Mouse (Mus musculus) gastrocnemius, postnatal 10 days (tissue): ENCODE measurements around the gene Anks1b. TPM values are rescaled to one million over a fixed set of nuclear protein-coding genes. Genes with fewer than 3 reads are reported as not detected.

Experiments used
- DNase-seq: peaks from one replicate; pipeline ENCODE4 v3.0.0; 2021; ENCODE audit warnings: mixed read lengths
- total RNA-seq, 2 experiments: library from RNA; stranded (reverse); gene quantifications; 2 replicates each; pipeline ENCODE4 v1.2.3; 2021

Anks1b gene
- total RNA-seq, 2 experiments from 2014 or later, result 0.82 to 1.6 TPM

DNA sequence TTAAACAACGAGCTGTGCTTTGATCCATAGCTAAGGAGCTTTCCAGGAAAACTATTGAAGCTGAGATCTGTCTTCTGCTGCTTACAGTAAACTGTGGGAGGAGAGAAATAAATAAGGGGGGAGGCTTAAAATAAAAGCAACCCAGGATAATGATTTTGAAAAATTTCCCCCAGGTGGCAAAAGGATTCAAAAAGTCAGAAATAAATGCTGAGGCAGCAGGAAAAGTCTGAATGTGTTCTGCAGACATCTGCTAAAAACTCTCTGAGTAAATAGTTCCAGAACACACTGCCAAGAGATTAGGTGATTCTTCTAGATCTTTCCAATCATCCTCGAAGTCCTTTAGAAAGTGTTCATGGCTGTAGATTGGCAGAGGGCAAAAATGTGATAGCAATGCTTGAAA lies 865.2 kb downstream of the Anks1b start:
- DNase-seq, result no peak

DNA sequence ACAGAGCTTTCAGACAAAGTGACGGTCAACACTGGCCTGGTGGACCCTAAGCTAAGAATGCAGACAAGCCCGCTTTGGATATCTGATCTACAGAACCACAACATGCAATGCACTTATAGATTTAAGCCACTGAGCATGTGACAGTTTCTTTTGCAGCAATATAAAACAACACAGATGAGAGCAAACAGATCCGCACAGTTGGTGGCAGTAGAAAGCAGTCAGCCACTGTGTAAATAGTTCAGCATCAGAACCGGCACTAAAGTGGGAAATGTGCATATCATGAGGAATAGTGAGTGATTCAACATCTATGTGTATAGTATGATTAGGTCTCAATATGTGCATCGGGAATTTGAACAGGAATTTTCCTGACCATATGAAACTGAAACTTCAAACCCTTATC lies 867.6 kb downstream of the Anks1b start:
- no peak for DNase-seq

DNA sequence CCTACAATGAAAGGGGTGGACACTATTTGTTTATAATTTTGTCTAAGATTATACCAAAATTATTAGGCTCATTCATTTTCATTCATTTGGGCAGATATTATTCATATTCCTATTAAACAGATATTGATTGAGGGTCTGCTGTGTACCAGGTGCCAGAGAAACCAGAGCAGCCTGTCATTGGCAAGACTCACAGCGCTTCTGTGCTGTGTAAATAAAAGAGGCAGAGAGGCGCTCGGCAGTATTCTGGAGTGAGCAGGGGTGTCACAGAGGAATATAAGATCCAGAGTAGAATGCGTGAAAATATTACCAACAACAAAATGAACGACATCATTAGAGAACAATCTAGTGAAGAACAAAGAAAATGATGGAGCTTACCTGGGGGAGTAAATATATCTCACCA lies 878.6 kb downstream of the Anks1b start:
- no peak for DNase-seq

DNA sequence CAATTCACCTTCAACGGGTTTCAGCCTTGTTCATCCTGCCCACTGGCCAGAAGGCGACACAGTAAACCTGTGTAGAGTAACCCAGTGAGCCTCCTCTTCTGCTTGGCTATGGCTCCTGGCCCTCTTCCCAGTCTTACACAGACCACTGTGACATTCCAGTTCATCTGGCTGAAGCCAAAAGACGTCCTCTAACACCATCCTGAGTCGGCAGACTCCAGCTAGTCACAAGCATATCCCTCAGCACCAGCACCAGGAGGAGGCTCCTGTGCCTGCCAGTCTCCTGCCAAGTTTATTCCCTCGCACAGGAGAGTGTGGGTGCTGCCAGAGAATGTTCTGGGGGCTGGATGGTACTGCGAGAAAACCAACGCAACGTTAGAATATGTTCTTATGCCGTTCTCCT lies 879.8 kb downstream of the Anks1b start:
- DNase-seq, result no peak

DNA sequence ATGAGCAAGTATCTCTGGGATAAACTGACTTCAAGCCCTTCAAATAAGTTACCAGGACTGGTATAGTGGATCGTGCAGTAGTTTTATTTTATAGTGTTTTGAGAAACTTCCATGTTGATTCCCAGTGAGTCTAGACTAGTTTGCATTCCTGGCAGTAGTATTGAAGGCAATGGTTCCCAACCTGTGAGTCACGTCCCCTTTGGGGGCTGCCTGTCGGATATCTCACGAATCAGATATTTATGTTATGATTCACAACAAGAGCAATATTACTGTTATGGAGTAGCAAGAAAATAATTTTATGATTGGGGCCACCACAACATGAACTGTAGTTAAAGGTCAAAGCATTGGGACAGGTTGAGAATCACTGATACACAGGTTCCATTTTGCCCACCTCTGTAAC lies 884.5 kb downstream of the Anks1b start:
- DNase-seq, result no peak

DNA sequence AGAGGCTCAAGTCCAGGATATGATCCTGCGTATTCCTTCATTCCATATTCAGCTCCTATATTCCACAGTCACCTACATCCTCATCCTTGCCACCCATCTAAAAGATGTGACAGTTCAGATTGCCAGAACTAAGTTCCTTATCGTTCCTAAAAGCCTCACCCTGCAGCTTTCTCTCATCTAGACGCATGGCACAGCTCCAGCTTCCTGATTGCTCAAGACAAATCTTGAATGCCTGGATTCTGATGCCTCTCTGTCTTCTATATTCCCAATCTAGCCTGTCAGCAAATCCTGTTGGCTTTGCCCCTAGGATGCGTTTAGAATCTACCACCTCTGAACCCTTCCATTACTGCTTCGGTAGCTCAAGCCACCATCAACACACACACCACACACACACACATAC lies 886.6 kb downstream of the Anks1b start:
- DNase-seq, result no peak

DNA sequence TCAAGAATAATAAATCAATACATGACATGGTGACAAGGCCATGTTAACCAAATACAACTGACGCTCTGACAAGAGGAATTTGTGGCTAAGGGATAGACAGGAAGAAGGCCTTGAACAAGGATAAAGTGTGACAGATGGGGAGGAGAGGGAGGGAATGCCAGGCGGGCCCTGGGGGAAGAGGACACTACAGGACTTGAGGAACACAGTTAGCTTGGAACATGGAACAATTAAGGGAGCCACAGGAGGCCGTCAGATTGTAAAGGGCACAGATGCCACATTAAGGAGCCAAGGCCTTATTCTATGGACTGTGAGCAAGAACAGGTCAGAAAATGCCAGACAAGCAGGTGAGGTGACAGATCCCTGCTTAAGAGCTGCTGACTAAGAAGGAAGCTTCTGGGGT lies 893.0 kb downstream of the Anks1b start:
- DNase-seq, result no peak

DNA sequence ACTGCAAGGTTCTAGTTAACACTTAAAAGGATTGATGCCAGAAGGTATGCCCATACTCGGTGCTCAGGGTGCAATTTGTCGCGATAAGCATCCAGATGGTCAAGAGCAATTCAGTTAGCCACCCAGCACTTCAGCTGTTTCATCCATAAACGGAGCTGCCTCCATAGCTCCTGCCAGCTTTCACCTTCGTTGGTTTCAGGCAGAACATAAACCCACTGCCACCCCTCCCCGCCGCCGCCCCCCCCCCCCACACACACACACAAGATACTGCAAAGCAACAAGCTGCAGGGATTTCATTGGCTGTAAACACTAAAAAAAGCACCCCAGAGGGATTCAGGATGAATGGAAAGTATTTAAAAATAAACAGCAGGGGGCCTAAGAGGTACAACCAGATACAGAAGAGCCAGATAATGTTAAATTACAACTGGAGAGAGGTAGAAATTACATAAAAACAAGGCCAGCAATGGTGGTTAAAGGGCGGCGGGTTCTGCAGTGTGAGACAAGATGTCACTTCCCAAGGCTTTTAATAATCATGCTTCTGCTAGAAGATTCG lies 897.2 kb downstream of the Anks1b start:
- no peak for DNase-seq

DNA sequence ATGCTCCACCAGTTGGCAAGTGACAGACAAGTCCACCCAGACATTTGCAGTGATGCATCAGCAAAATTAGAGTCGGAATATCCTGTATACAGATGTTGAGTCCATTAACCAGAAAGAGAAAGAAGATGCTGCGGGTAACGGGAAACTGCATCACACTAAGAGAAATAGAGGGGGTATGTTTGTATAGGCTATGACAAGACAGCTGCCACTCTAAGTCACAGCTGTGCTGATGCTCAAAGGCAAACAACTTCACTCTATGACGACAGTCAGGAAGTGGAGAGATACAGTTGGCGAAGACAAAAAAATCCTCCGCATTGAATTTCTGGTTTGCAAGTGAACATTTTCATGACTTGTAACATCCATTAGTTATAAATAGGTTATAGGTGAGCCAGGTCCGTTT lies 897.7 kb downstream of the Anks1b start:
- DNase-seq, result no peak

DNA sequence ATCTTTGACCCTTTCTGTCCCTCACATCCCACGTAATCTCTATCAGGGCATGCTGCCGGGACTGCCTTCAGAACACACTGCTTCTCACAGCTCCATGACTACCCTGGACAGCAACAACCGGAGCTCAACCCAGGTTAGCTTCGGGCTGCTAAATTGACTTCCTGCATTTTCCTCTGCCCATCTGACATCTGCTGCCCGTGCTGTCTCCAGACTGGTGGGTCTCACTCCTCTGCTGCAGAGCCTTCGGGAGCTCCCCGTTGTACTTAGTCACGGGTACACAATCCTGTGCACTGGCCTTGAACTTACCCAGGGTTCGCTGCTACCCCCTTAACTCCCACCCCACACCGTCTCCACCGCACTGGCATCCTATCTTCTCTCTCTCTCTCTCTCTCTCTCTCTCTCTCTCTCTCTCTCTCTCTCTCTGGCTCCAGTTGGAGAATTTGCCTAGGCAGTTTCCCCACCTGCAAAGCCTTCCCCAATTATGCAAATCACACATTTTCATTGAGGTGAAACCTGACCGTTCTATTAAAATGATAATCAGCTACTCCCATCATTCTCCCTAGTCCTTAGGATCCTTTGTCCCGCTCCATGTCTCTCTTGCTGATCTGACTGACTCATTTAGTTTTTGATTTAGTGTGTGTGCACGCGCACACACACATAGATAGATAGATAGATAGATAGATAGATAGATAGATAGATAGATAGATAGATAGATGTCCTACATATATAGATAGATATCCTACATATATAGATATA lies 898.3 kb downstream of the Anks1b start:
- no peak for DNase-seq

DNA sequence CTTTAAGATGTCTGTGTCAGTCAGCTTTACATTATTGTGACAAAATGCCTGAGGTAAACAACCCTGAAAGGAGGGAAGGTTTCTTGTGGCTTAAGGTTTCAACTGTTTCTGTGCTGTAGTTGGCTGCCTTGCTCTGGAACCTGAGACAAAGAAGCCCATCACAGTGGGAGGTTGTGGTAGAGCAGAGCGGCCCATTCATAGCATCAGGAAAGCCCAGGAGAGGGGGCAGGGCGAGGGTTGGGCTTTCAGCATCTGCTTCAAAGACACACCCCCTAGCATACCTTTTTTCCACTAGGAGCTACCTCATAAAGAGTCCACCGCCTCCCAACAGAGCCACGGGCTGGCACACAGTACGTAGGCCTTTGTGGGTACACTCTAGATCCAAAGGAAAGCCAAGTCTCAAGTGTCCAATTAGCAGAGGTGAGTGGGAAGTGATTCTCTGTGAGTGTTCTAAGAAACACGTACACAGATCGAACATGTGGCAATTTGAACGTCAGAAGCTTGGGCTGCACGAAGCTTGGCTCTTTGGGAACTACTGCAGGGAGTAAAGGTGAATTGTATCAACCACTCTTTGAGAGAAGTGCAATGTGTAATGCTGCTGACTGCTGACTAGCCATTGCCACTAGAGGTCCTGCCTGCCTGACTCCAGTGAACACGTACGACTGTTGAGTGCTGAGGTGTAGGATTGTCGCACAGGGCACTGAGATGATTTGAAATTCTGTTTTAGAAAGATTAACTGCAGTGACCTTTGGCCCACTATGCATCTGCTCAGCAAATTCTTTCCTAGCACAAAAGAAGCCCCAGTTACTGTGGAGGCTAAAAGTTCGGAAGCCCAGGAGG lies 906.5 kb downstream of the Anks1b start:
- DNase-seq, result no peak

DNA sequence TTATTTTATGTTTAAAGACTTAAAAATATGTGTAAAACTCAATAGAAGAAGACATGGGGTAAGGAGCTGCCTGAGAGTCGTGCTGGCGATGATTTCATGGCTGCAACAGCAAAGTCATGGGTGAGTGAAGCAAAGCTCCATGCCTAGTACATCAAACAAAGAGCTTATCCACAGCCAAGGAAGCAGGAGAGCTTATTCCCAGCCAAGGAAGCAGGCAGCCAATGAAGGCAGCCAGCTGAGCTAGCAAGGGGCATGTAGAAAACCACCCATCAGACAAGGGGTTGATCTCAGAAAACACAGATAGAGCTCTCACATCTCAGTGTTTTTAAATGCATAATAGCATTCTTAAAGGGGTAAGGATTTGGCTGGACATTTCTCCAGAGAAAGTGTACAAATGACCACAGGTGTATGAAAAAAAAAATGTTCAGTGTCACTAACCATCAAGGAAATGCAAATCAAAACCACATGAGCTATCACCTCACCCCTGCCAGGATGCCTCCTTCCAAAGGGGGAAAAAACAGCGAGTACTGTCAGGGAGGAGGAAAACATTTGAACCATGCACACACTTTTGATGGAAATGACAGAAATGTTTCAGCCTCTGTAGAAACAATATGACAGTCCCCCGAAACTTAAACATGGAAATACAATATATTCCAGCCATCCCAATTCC lies 911.8 kb downstream of the Anks1b start:
- DNase-seq, result no peak

DNA sequence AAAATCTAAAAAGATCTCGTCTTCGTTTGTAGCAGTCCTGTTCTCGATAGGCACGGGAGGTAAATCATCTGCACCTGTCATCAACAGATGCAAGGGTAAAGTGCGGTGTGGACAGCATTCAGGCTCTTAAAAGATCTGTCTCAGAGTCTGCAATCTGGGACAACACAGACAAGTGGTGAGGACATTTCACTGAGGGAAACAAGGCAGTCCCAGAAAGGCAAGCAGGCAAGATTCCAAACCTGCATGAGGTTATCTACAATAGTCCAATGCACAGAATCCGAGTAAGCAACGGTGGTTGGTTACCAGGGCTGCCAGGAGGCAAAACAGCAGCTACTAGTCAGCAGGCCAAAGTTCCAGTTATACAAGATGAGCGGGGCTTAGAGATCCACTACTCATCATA lies 912.4 kb downstream of the Anks1b start:
- no peak for DNase-seq

DNA sequence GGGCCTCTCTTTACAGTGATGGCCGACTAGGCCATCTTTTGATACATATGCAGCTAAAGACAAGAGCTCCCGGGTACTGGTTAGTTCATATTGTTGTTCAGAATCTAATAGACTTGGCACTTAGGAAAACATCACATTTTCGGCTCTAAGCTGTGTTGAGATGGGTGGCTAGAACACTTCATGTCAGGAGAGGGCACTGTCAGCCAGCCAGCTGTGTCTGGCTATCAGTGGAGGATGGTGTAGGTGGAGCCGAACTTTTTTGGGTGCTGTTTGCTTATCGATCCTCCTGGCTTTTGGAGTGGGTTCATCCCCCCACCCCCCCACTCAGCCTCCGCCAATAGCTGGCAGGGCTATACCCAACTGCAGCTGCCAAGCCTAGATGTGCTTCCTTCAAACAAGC lies 929.8 kb downstream of the Anks1b start:
- DNase-seq, result no peak

DNA sequence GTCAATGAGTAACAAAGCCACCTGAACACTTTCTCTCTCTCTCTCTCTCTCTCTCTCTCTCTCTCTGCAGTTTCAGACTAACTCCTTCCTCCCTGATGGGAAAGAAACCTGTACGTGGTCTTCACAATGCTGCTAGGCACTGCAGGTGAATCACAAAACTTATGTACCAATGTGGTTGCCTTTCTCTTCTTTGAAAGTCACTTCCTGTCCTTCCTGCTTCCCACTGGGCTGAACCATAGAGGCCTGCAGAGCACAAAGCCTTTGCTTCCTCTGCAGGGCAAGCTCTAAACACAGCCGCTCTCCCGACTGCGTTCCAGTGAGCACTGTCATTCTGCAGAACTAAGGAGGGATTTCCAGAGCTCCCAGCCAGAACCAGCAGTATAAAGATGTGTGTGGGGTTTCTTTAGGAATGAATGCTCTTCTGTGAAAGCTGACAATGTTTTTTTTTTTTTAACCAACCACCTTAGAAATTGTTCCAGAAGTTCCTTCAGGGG lies 931.3 kb downstream of the Anks1b start:
- no peak for DNase-seq

DNA sequence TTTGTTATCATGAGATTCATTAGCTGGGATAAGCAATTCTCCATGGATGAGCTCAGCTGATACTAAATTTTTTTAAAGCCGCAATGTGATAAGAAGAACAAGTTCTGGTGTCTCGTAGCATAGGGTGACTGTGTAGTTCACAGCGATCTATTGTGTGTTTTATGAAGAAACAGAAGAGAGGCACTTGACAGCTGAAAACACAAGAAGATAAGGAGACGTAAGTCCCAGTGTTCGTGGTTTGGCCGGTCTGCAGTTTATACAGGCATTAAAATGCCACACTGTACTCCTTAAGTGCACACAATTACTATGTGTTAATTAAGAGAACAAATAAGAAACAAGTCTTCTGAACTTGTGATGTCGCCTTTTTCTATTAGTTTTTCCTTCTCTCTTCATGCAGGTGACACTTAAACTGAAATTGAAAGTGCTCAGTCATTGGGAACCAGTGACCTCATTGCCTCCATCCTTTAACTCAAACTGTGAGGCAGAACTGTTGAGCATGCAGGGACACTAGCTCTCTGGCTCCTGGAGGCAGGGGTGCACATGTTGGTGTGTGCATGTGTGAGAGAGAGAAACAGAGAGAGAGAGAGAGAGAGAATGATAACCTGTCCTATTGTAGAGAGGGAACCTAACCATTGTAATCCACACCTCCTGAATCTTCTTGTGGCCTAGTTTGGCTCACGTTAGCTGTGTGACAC lies 935.5 kb downstream of the Anks1b start:
- no peak for DNase-seq

DNA sequence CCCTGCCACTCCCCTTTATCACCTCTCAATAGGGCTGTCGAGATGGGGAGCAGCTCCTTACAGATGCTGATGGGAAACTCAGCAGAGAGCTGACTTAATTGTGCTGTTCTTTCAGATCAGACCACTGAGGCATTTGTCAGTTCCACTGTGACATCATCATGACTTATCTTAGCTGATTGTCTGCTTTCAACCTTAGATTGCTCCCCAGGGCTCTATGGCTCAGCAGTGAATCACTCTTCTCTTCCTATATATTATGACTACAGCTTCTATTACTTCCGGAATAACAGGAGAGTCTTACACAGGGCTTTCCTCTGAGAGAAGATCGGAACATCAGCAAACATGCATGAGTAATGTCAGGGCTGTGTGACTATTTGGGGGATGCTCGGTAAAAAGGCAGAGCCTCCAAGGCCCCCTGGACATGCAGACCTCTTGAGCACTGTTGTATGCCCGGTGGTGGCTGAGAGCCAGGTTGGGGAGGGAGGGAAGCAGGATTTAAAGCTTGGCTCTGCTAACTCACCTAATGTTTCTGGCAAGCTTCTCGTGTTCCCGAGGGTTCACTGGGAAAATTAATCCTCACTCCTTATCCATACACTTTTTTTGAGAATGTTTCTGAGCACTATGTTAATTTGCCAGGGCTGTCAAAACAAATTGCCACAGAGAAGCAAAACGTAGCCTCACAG lies 936.7 kb downstream of the Anks1b start:
- DNase-seq, result no peak

DNA sequence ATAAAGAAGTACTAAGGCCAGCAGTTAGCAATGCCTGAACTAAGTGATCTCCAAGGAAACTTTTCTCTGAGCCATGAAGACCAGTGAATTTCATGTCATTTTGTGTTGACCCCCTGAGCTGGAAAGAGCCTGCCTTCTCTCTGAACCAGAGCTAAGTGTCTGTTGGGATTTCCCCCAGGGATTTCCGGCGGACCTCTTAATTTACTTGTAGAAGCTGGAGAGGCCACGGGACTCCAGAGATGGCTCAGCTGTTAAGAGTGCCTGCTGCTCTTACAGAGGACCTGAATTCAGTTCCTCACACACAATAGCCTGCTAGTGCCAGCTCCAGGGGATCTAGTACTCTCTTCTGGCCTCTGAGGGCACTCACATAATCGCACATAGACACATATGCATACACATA lies 938.1 kb downstream of the Anks1b start:
- DNase-seq, result no peak

DNA sequence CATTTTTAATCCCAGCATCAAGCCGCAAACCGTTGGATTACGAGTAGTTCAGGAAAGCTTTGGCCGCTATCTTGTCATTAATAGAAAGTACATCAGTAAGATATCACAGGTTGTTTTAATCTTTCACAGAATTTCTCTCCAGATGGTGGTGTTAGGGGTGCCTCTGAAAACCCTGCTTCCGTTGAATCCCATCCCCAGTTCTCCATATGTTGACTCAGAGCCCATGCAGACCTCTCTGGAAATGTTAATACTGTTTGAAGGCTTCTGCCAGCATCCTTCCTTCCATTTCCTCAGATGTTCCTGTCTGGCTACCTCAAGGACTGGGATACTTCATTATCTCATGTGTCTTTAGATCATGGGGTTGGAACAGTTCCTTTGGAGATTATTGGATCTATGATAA lies 940.0 kb downstream of the Anks1b start:
- DNase-seq, result no peak

DNA sequence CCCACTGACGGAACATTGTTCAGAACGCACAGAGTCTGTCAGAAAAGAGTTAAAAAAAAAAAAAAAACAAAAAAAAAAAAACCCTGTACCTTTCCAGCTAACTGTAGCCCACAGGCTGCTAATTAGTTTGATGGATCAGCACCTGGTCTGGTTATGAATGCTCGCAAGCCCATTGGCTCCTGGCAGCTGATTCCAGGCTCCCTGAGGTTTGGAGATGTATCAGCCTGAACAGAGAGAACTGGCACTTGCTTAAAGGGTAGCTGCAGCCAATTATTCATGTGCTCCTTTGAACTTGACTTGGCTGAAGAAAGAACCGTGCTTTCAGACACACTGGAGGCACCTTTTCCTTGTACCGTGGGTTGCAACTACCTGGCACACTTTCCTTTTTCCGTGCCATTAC lies 941.1 kb downstream of the Anks1b start:
- DNase-seq, result no peak

DNA sequence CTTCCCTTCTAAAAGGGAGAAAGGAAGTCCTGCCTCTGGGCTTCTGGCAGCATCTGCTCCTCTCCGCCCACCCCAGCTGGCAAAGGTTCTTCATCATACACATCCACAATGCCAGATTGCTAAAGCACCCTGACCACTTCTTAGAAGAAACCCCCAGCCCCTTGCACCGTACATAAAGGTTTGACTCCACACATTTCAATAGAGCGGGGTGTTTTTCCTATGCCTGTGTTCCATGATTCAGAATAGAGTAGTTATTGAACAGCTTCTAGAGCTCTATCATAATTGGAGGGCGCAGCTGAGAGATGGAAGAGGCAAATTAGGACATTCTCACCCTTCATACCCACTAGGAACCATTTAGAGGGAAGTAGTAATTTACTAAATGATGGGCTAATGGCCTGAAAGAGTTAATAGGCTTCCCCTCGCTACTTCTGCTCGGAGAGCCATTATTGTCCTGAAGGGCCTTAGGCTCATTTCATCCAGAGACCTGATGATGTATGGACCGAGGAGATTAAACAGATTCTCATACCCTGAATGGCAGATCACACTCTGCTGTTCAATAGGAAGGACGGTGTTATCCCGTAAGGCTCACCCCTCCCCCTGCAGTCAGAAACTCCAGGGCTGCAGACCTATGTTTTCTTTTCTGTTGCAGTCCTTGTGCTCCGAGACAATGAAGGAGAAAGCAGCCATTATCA lies 945.1 kb downstream of the Anks1b start:
- DNase-seq, result no peak
